Mouse (Mus musculus) CD8-positive naive resting alpha-beta T cell, adult 57 days (primary cell): Measurements from ENCODE around the gene Alppl2. TPM values are rescaled to one million over a fixed set of nuclear protein-coding genes. Genes with fewer than 3 reads are reported as not detected.

Source experiments
- total RNA-seq: library from RNA; stranded (reverse); gene quantifications from one replicate; pipeline ENCODE4 v1.2.4, GENCODE M21; 2023

Gene Alppl2
- total RNA-seq = not detected

DNA sequence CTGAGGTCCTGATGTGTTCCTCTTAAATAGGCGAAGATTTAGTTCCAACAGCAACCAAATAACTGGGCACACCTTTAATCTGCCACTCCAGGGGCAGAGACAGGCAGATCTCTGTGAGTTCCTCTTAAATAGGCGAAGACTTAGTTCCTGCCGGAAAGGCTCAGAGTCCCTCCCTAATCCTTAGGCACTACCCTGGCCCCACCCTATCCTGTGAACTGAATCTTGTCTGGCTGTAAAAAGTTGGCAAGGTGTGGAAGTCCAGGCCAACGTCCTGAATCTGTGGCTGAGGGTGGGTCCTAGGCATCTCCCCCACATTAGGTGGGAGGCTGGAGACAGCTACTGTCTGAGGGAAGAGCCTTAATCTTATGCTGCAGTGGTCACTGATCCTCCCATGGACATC, at the start of gene Alppl2:
TSS of gene Alppl2 (minus strand) at position 101 of the 400 bp plus-strand sequence.

GRCm38 (mm10) chr1:87124673-87125072, 34.9 kb upstream of the Alppl2 start, which contains the start of gene Akp3:
Akp3 (plus strand) TSS chr1:87124973.

GRCm38 (mm10) chr1:87101411-87101810, 11.7 kb upstream of the Alppl2 start, which contains the start of gene Alpi:
Alpi (minus strand) TSS chr1:87101606.

Other genes starting within 250 kb of the Alppl2 start
- gene Alpi, start 11.7 kb upstream of the Alppl2 start, total RNA-seq = not detected
- gene Akp3, start 35.0 kb upstream of the Alppl2 start, total RNA-seq = not detected
- not detected for gene Ecel1, start 66.6 kb upstream of the Alppl2 start, total RNA-seq
- gene Prss56, start 93.4 kb upstream of the Alppl2 start, total RNA-seq = not detected
- gene Chrnd, start 100.7 kb upstream of the Alppl2 start, total RNA-seq = not detected
- not detected for gene Chrng, start 114.7 kb upstream of the Alppl2 start, total RNA-seq
- gene Eif4e2, start 124.0 kb upstream of the Alppl2 start, total RNA-seq = 134 TPM
- 0.31 TPM for gene Efhd1, start 174.4 kb upstream of the Alppl2 start, total RNA-seq
- 120 TPM for gene Gigyf2, start 237.1 kb upstream of the Alppl2 start, total RNA-seq